Mouse (Mus musculus) CH12.LX (cell line): Measurements from ENCODE around the gene Apobec3.

ENCODE experiments used
- CTCF ChIP-seq, 2 experiments: IDR thresholded peaks in 1 of 2; conservative IDR thresholded peaks in 1 of 2; 2 replicates each; pipeline ENCODE4 v1.5.1; 2011 to 2012; ENCODE audit warnings: low read depth in 2 of 2, low read length in 2 of 2, improper control_type of control experiment in 1 of 2, inconsistent platforms in 1 of 2, mild to moderate bottlenecking in 1 of 2, moderate library complexity in 1 of 2
- E2F4 ChIP-seq: IDR thresholded peaks from 2 replicates; pipeline ENCODE4 v1.6.1; 2011; ENCODE audit warnings: low read depth, low read length, improper control_type of control experiment; ENCODE audit not compliant: insufficient replicate concordance
- NRF1 ChIP-seq: IDR thresholded peaks from 2 replicates; pipeline ENCODE4 v1.6.1; 2014; ENCODE audit warnings: low read depth, mild to moderate bottlenecking, inconsistent platforms, low read length, improper control_type of control experiment, moderate library complexity
- POLR2A ChIP-seq: IDR thresholded peaks from 2 replicates; pipeline ENCODE4 v1.6.1; 2011; ENCODE audit warnings: low read depth, mild to moderate bottlenecking, improper control_type of control experiment, low read length
- RAD21 ChIP-seq: IDR thresholded peaks from 2 replicates; pipeline ENCODE4 v1.6.1; 2011; ENCODE audit warnings: low read depth, mild to moderate bottlenecking, low read length, improper control_type of control experiment, moderate library complexity

DNA sequence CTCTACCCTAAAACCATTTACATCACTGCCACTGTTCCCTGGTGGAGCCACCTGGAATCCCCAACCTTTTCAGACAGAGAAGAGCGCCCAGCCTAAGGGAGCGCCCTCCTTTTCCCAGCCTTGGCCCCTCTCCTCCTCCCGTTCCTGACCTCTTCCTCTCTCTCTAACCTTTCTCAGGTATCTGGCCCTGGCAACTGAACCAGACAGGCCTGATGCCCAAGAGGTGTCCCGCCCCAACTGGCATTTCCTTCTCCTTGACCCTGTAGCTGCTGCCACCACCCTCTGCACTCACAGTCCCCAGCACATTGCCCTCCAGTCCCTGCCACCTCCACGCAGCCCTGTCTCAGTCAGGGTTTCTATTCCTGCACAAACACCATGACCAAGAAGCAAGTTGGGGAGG is 53.5 kb downstream of the Apobec3 start:
- TF ChIP-seq NRF1 (no peak), CTCF (conservative IDR thresholded peaks at IDR 0.05 in 1 of 2, IDR thresholded peaks at IDR 0.05 in 1 of 2; ENCODE audit: low read depth in 2 of 2, low read length in 2 of 2) (no peak), E2F4 (no peak), RAD21 (no peak), POLR2A (no peak)
